Mouse (Mus musculus) liver, postnatal 0 days (tissue): ENCODE measurements around the gene Zswim3.

Source experiments
- CTCF ChIP-seq: sonication (generic); IDR thresholded peaks from 2 replicates; pipeline ENCODE4 v1.5.1; 2016; ENCODE audit warnings: antibody characterized with exemption, low read depth
- EP300 ChIP-seq: IDR thresholded peaks from 2 replicates; pipeline ENCODE4 v1.6.1; 2016; ENCODE audit warnings: antibody characterized with exemption, low read depth, mild to moderate bottlenecking

DNA sequence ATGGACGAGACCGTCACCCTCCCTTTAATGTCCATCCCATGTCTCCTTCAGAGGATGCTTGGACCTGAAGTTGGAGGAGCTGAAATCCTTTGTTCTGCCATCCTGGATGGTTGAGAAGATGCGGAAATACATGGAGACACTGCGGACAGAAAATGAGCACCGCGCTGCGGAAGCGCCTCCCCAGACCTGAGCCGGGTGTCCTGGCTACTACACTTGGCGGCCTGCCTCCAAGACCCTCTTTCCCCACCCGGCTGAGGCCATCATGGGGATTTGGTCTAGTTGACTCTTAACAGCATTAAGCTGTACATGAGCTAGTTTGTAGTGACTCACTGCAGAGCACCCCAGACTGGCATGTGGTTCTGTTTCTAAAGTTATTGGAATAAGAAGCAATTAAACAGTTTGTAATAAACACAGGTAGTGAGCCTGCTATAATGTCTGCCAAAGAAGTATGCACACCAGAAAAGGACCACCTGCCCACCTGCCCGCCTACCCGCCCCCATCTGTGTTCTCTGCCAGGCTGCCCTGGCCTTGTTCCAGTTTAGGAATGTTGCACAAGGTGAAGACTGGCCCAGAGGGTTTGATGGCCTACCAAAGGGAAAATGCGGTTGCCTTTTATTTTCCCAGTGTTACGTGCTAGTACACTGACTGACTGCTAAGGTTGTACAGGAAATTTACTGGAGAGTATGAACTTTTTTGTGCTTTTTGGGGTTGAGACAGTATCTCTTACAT lies 36.9 kb upstream of the Zswim3 start:
- TF ChIP-seq CTCF, result no peak
- no peak for TF ChIP-seq EP300
